Mouse (Mus musculus) liver, embryonic 14.5 days (tissue): ENCODE data around the gene Gpr3. TPM values are rescaled to one million over a fixed set of nuclear protein-coding genes. Genes with fewer than 3 reads are reported as not detected.

ENCODE experiments used
- ATAC-seq: fragments of 200-750 bp; cut with Nextera tagmentation; 2 replicates; pipeline ENCODE4 v1.8.0; 2017; ENCODE audit warnings: moderate number of reproducible peaks, mild to moderate bottlenecking, moderate library complexity; ENCODE audit not compliant: insufficient read depth
- DNase-seq, 3 experiments: peaks; one replicate each; pipeline ENCODE4 v3.0.0-alpha.2; 2012 to 2013; ENCODE audit warnings: low read depth in 3 of 3, low spot score in 3 of 3
- H3K27ac ChIP-seq: fragments of 300-500 bp; sonication (generic); 2 replicates; pipeline ENCODE4 v1.5.1; 2014; ENCODE audit warnings: moderate library complexity, mild to moderate bottlenecking, control low read depth, inconsistent platforms
- H3K27me3 ChIP-seq: fragments of 300-500 bp; sonication (generic); 2 replicates; pipeline ENCODE4 v1.6.1; 2014; ENCODE audit warnings: mild to moderate bottlenecking, low read length, moderate library complexity; ENCODE audit not compliant: control insufficient read depth, insufficient read depth
- H3K36me3 ChIP-seq: fragments of 300-500 bp; sonication (generic); replicated peaks from 2 replicates; pipeline ENCODE4 v1.6.1; 2014; ENCODE audit warnings: low read depth; ENCODE audit not compliant: control insufficient read depth, insufficient read depth
- H3K4me1 ChIP-seq, 2 experiments: fragments of 200-500 bp in 1 of 2; fragments of 300-500 bp in 1 of 2; sonication (generic) in 1 of 2; replicated peaks; 2 replicates each; pipeline ENCODE4 v1.6.1; 2012 to 2014; ENCODE audit warnings: antibody characterized with exemption in 1 of 2, inconsistent platforms in 1 of 2, low read length in 1 of 2; ENCODE audit not compliant: control insufficient read depth in 2 of 2, insufficient read depth in 2 of 2
- H3K4me2 ChIP-seq: fragments of 300-500 bp; sonication (generic); 2 replicates; pipeline ENCODE4 v1.6.1; 2014; ENCODE audit warnings: low read depth, mild to moderate bottlenecking, control low read depth, moderate library complexity
- H3K4me3 ChIP-seq, 2 experiments: fragments of 200-500 bp in 1 of 2; fragments of 300-500 bp in 1 of 2; sonication (generic) in 1 of 2; 2 replicates each; pipeline ENCODE4 v1.5.1; 2012 to 2014; ENCODE audit warnings: low read depth in 2 of 2, low read length in 2 of 2, mild to moderate bottlenecking in 2 of 2, control low read depth in 1 of 2, inconsistent platforms in 1 of 2, moderate library complexity in 1 of 2; ENCODE audit not compliant: insufficient read depth in 1 of 2
- H3K9ac ChIP-seq: fragments of 300-500 bp; sonication (generic); replicated peaks from 2 replicates; pipeline ENCODE4 v1.6.1; 2014; ENCODE audit warnings: mild to moderate bottlenecking, control low read depth, moderate library complexity
- H3K9me3 ChIP-seq: fragments of 300-500 bp; sonication (generic); 2 replicates; pipeline ENCODE4 v1.6.1; 2016; ENCODE audit warnings: low read length, mixed read lengths; ENCODE audit not compliant: control insufficient read depth
- CTCF ChIP-seq: IDR thresholded peaks from 2 replicates; pipeline ENCODE4 v1.5.1; 2016; ENCODE audit warnings: antibody characterized with exemption, low read depth, control low read depth
- EP300 ChIP-seq: IDR thresholded peaks from 2 replicates; pipeline ENCODE4 v1.6.1; 2016; ENCODE audit warnings: antibody characterized with exemption, low read depth
- WGBS: fragments of 180-500 bp; shearing (Covaris S2); extraction: QIAGEN DNeasy Blood & Tissue Kit; methylation state at CpG from one replicate; pipeline ENCODE4 v1.1.7; 2014; ENCODE audit not compliant: insufficient replicate concordance; 5-methylcytosine and 5-hydroxymethylcytosine counted together
- polyA plus RNA-seq, 2 experiments: library from polyadenylated mRNA; depleted of rRNA in 1 of 2; stranded (reverse) in 1 of 2; unstranded in 1 of 2; fragments of >200 nt; fragmentation: Nextera tagmentation in 1 of 2; extraction: Ambion mirVana in 1 of 2; gene quantifications; 2 replicates each; pipeline versions ENCODE4 v1.2.1 to v1.2.3; 2012 to 2014

The Gpr3 gene
- polyA plus RNA-seq, 2 experiments = not detected

GRCm38 (mm10) chr4:133223875-133224274 is 11.5 kb upstream of the Gpr3 start:
- no peak for ATAC-seq
- Histone ChIP-seq H3K4me2 (no peak overlapping the region), H3K27ac (no peak overlapping the region), H3K9ac (no peak overlapping the region), H3K9me3 (no peaks in the 10 kb centered on the region), H3K4me3 (no peak overlapping the region), H3K27me3 (peaks cover 14% of the 10 kb centered on the region), H3K36me3 (no peaks in the 10 kb centered on the region), H3K4me1 (no peaks in the 10 kb centered on the region)
- 45% methylated on average over 5 of the region's 5 CpGs for WGBS
- no peak for DNase-seq
- TF ChIP-seq EP300 = no peak
- no peak for TF ChIP-seq CTCF

DNA sequence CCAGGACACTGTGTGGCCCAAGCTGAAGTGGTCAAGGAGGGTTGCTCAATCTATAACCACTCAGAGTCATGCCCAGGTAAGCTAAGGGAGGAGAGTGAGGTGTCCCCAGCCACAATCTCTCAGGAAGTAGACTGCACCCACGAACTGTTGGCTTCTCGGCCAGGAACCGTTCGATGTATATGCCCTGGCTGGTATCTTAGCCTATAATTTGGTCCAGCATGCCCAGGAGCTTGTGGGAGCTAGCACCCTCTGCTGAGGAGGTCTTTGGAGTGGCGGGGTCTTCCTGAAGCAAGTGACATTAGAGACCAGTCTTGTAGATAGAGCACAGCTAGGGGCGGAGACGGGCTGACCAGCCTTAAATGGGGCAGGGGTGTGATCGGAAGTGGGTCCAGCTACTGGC is 9.4 kb upstream of the Gpr3 start:
- DNase-seq (no peak), ATAC-seq (no peak)
- H3K9ac ChIP-seq = no peak overlapping the region
- H3K27me3 ChIP-seq = peaks cover 14% of the 10 kb centered on the region
- no peak overlapping the region for H3K4me2 ChIP-seq
- no peaks in the 10 kb centered on the region for H3K36me3 ChIP-seq
- H3K9me3 ChIP-seq = no peaks in the 10 kb centered on the region
- WGBS = 65% methylated on average over 8 of the region's 8 CpGs
- no peak overlapping the region for H3K27ac ChIP-seq
- H3K4me1 ChIP-seq = no peaks in the 10 kb centered on the region
- H3K4me3 ChIP-seq = no peak overlapping the region
- no peak for TF ChIP-seq EP300
- no peak for TF ChIP-seq CTCF

GRCm38 (mm10) chr4:133220656-133221055 is 8.3 kb upstream of the Gpr3 start:
- H3K27ac ChIP-seq = no peak overlapping the region
- peaks cover 14% of the 10 kb centered on the region for H3K27me3 ChIP-seq
- no peaks in the 10 kb centered on the region for H3K36me3 ChIP-seq
- no peak overlapping the region for H3K9ac ChIP-seq
- DNase-seq = no peak
- ATAC-seq = no peak
- H3K4me2 ChIP-seq = peak overlapping the region; percentile 48
- H3K4me1 ChIP-seq = no peaks in the 10 kb centered on the region
- no peak overlapping the region; a peak in 1 of 4 replicates for H3K4me3 ChIP-seq
- no peak for TF ChIP-seq CTCF
- TF ChIP-seq EP300 = no peak
- 9% methylated on average over 25 of the region's 25 CpGs for WGBS
- no peaks in the 10 kb centered on the region for H3K9me3 ChIP-seq

GRCm38 (mm10) chr4:133218745-133219144 is 6.4 kb upstream of the Gpr3 start:
- Histone ChIP-seq H3K27me3 (peaks cover 22% of the 10 kb centered on the region), H3K27ac (no peak overlapping the region), H3K9me3 (no peaks in the 10 kb centered on the region), H3K4me2 (no peak overlapping the region), H3K4me1 (no peaks in the 10 kb centered on the region), H3K4me3 (no peak overlapping the region), H3K36me3 (no peaks in the 10 kb centered on the region), H3K9ac (no peak overlapping the region)
- no peak for DNase-seq
- WGBS = 53% methylated on average over 3 of the region's 3 CpGs
- no peak for ATAC-seq
- no peak for TF ChIP-seq EP300
- TF ChIP-seq CTCF = no peak

GRCm38 (mm10) chr4:133217641-133218040 is 5.3 kb upstream of the Gpr3 start:
- H3K4me3 ChIP-seq = no peak overlapping the region
- no peak for DNase-seq
- no peak overlapping the region for H3K9ac ChIP-seq
- TF ChIP-seq CTCF = peak; percentile 99
- TF ChIP-seq EP300 = no peak
- no peak overlapping the region for H3K4me2 ChIP-seq
- 5% methylated on average over 5 of the region's 5 CpGs for WGBS
- H3K36me3 ChIP-seq = no peaks in the 10 kb centered on the region
- no peak overlapping the region for H3K27ac ChIP-seq
- H3K4me1 ChIP-seq = peaks cover 0 to 4% of the 10 kb centered on the region in 2 experiments; a peak in 2 of 4 replicates
- no peaks in the 10 kb centered on the region for H3K9me3 ChIP-seq
- ATAC-seq = no peak
- peaks cover 33% of the 10 kb centered on the region for H3K27me3 ChIP-seq
